Mouse (Mus musculus): ENCODE results near the gene Rnf168.

- TF ChIP-seq GATA1 (IDR thresholded peaks at IDR 0.05; ENCODE audit: low read length) (no peak), TAL1 (IDR thresholded peaks at IDR 0.05; ENCODE audit: low read length) (no peak)
These were observed 58.9 kb downstream of the Rnf168 start for GRCm38 (mm10) chr16:32336026-32336780.

Measured in erythroblast, embryonic 14.5 days (primary cell).